ENCODE assay signal across 8 mouse cellular contexts in genomic region chr1:34237211-34237610, GRCm38 (mm10).
A peak's percentile ranks its signal among the peaks of the same experiment; 100 is the strongest.
DNase-seq lines count a peak whose midpoint lies in the region; ATAC-seq lines count a peak whose summit lies in the region.

No protein-coding gene starts in this region.

- no peaks in the 10 kb centered on the region for H3K27me3 ChIP-seq in kidney, embryonic 14.5 days (ENCODE audit: control insufficient read depth, insufficient read depth, low read length)
- 0 out of 2 replicates have a peak, but pooled peaks cover 14% of the 10 kb centered on the region for H3K27me3 ChIP-seq in embryonic facial prominence, embryonic 10.5 days (replicated peaks; ENCODE audit: low read depth, poor library complexity, severe bottlenecking)
- H3K27me3 ChIP-seq in hindbrain, embryonic 15.5 days = no peaks in the 10 kb centered on the region
- peaks cover 7% of the 10 kb centered on the region; the same call in 1 of the 2 replicates for H3K27me3 ChIP-seq in midbrain, embryonic 13.5 days

- H3K27ac ChIP-seq in kidney, embryonic 14.5 days (ENCODE audit: low read depth, low read length) = no peak overlapping the region
- H3K27ac ChIP-seq in embryonic facial prominence, embryonic 10.5 days (replicated peaks) = no peak overlapping the region
- H3K27ac ChIP-seq in hindbrain, embryonic 15.5 days (replicated peaks) = no peak overlapping the region
- 0 out of 2 replicates have a peak overlapping the region, but pooled peaks have one; percentile 16 for H3K27ac ChIP-seq in midbrain, embryonic 13.5 days

- no peaks in the 10 kb centered on the region for H3K36me3 ChIP-seq in kidney, embryonic 14.5 days (ENCODE audit: control insufficient read depth, insufficient read depth, low read length)
- H3K36me3 ChIP-seq in embryonic facial prominence, embryonic 10.5 days (replicated peaks) = no peaks in the 10 kb centered on the region
- no peaks in the 10 kb centered on the region for H3K36me3 ChIP-seq in hindbrain, embryonic 15.5 days
- H3K36me3 ChIP-seq in midbrain, embryonic 13.5 days = 0 out of 2 replicates have a peak, but pooled peaks cover 4% of the 10 kb centered on the region

- DNase-seq in kidney, adult 18-20 months = no peak
- peak; percentile 25 for DNase-seq in embryonic facial prominence, embryonic 10.5 days (ENCODE audit: low spot score)
- no peak for DNase-seq in spleen, postnatal 10 days (ENCODE audit: low spot score in 2 of 2)
- DNase-seq in gastrocnemius, postnatal 10 days = no peak

- H3K4me3 ChIP-seq in kidney, embryonic 14.5 days (ENCODE audit: low read length) = peak overlapping the region; percentile 51; the same call in 1 of the 2 replicates
- peak overlapping the region; percentile 62 for H3K4me3 ChIP-seq in embryonic facial prominence, embryonic 10.5 days
- H3K4me3 ChIP-seq in hindbrain, embryonic 15.5 days = no peak overlapping the region
- peak overlapping the region; percentile 42 for H3K4me3 ChIP-seq in midbrain, embryonic 13.5 days (replicated peaks)

- H3K9me3 ChIP-seq in kidney, embryonic 14.5 days (ENCODE audit: control insufficient read depth, low read length) = no peaks in the 10 kb centered on the region
- no peaks in the 10 kb centered on the region for H3K9me3 ChIP-seq in embryonic facial prominence, embryonic 10.5 days
- H3K9me3 ChIP-seq in hindbrain, embryonic 15.5 days = no peaks in the 10 kb centered on the region
- H3K9me3 ChIP-seq in midbrain, embryonic 13.5 days = no peaks in the 10 kb centered on the region

- ATAC-seq in kidney, embryonic 14.5 days (ENCODE audit: low FRiP score, low TSS enrichment) = no peak
- no peak for ATAC-seq in hindbrain, embryonic 15.5 days (ENCODE audit: low FRiP score, low read depth)
- ATAC-seq in midbrain, embryonic 13.5 days = no peak
- no peak for ATAC-seq in megakaryocyte progenitor cell, adult 5-6 weeks (replicated peaks; ENCODE audit: poor library complexity)

- H3K9ac ChIP-seq in kidney, embryonic 14.5 days (ENCODE audit: low read depth, low read length) = peak overlapping the region; percentile 5; the same call in 1 of the 2 replicates
- H3K9ac ChIP-seq in hindbrain, embryonic 15.5 days = peak overlapping the region; percentile 25; the same call in 1 of the 2 replicates
- H3K9ac ChIP-seq in midbrain, embryonic 13.5 days (replicated peaks) = peak overlapping the region; percentile 12

- 35% methylated on average over 14 of the region's 14 CpGs for WGBS in kidney, embryonic 14.5 days
- WGBS in embryonic facial prominence, embryonic 10.5 days = 33% methylated on average over 14 of the region's 14 CpGs
- 35% methylated on average over 14 of the region's 14 CpGs for WGBS in hindbrain, embryonic 15.5 days
- 18% methylated on average over 14 of the region's 14 CpGs for WGBS in midbrain, embryonic 13.5 days

- peak overlapping the region; percentile 88 for H3K4me2 ChIP-seq in kidney, embryonic 14.5 days (replicated peaks; ENCODE audit: low read depth, low read length)
- peak overlapping the region; percentile 67; the same call in 1 of the 2 replicates for H3K4me2 ChIP-seq in hindbrain, embryonic 15.5 days
- peak overlapping the region; percentile 81 for H3K4me2 ChIP-seq in midbrain, embryonic 13.5 days (replicated peaks)

- 0 out of 2 replicates have a peak, but pooled peaks cover 16% of the 10 kb centered on the region for H3K4me1 ChIP-seq in kidney, embryonic 14.5 days (ENCODE audit: control insufficient read depth, insufficient read depth, low read length)
- H3K4me1 ChIP-seq in embryonic facial prominence, embryonic 10.5 days = peaks cover 33% of the 10 kb centered on the region
- H3K4me1 ChIP-seq in hindbrain, embryonic 15.5 days (replicated peaks) = peaks cover 34% of the 10 kb centered on the region
- peaks cover 44% of the 10 kb centered on the region for H3K4me1 ChIP-seq in midbrain, embryonic 13.5 days (replicated peaks)
